Mouse (Mus musculus): ENCODE results near the gene Olfml1. TPM values are rescaled to one million over a fixed set of nuclear protein-coding genes. Genes with fewer than 3 reads are reported as not detected.

Olfml1 gene
- not detected for total RNA-seq (2023)

GRCm38 (mm10) chr7:107567261-107567671 is at the start of gene Olfml1:
Olfml1 (plus strand) TSS chr7:107567446.

GRCm38 (mm10) chr7:107594857-107595402 is 27.7 kb downstream of the Olfml1 start, which contains the start of gene Ppfibp2:
Ppfibp2 (plus strand) TSS chr7:107595207.

GRCm38 (mm10) chr7:107625061-107625460 is 57.8 kb downstream of the Olfml1 start, which contains the start of gene 5330417H12Rik:
5330417H12Rik (minus strand) TSS chr7:107625161.

Other genes starting within 250 kb of the Olfml1 start
- gene Syt9, start 196.7 kb upstream of the Olfml1 start, total RNA-seq (2023), result not detected
- gene Ppfibp2, start 27.8 kb downstream of the Olfml1 start, total RNA-seq (2023), result 10 to 100 TPM; 35.0 to 38.0 TPM
- gene 5330417H12Rik, start 57.7 kb downstream of the Olfml1 start, total RNA-seq (2023), result not detected
- not detected for gene Cyb5r2, start 190.6 kb downstream of the Olfml1 start, total RNA-seq (2023)
- not detected for gene Ovch2, start 233.8 kb downstream of the Olfml1 start, total RNA-seq (2023)
- gene Olfr467, start 244.8 kb downstream of the Olfml1 start, total RNA-seq (2023), result not detected